ENCODE assay signal across 22 mouse cellular contexts in genomic region chr4:142574528-142574927, GRCm38 (mm10).
DNase-seq lines count a peak whose midpoint lies in the region; ATAC-seq and TF ChIP-seq lines count a peak whose summit lies in the region.
"Had no signal": no experiment of that assay in that cellular context is flagged by ENCODE, and none has a peak within 500 bp of the region (broad histone marks: within the 10 kb centered on the region; RNA-seq: fewer than 3 reads in every experiment).

No protein-coding gene starts in this region.

- no peak overlapping the region for H3K27ac ChIP-seq in embryonic facial prominence, embryonic 11.5 days (replicated peaks; ENCODE audit: low read depth, low read length)
- no peak overlapping the region for H3K27ac ChIP-seq in embryonic facial prominence, embryonic 10.5 days (replicated peaks)
- H3K27ac ChIP-seq in hindbrain, embryonic 16.5 days (ENCODE audit: low read depth, low read length) = no peak overlapping the region
- no peak overlapping the region for H3K27ac ChIP-seq in hindbrain, embryonic 11.5 days (ENCODE audit: low read depth, low read length)
- H3K27ac ChIP-seq in midbrain, embryonic 16.5 days (ENCODE audit: low read length) = 0 out of 2 replicates have a peak overlapping the region, but pooled peaks have one; percentile 20
- no peak overlapping the region for H3K27ac ChIP-seq in midbrain, embryonic 10.5 days (replicated peaks)
- no peak overlapping the region for H3K27ac ChIP-seq in limb, embryonic 14.5 days (replicated peaks; ENCODE audit: low read depth, low read length)
- H3K27ac ChIP-seq: embryonic facial prominence, embryonic 12.5 days; forebrain, embryonic 13.5 days; heart, adult 2 months; hindbrain, embryonic 10.5 days had no signal

- H3K9me3 ChIP-seq in embryonic facial prominence, embryonic 11.5 days (replicated peaks; ENCODE audit: control insufficient read depth, low read length) = no peaks in the 10 kb centered on the region
- H3K9me3 ChIP-seq in embryonic facial prominence, embryonic 10.5 days = no peaks in the 10 kb centered on the region
- no peaks in the 10 kb centered on the region for H3K9me3 ChIP-seq in hindbrain, embryonic 16.5 days (ENCODE audit: control insufficient read depth, low read length)
- H3K9me3 ChIP-seq in hindbrain, embryonic 11.5 days (ENCODE audit: control insufficient read depth, low read length) = no peaks in the 10 kb centered on the region
- no peaks in the 10 kb centered on the region for H3K9me3 ChIP-seq in midbrain, embryonic 16.5 days (replicated peaks; ENCODE audit: control insufficient read depth, low read length, poor library complexity, severe bottlenecking)
- H3K9me3 ChIP-seq in midbrain, embryonic 10.5 days (replicated peaks) = no peaks in the 10 kb centered on the region
- no peaks in the 10 kb centered on the region for H3K9me3 ChIP-seq in limb, embryonic 14.5 days (ENCODE audit: control insufficient read depth, low read length)
- H3K9me3 ChIP-seq: embryonic facial prominence, embryonic 12.5 days; forebrain, embryonic 13.5 days; heart, embryonic 12.5 days; hindbrain, embryonic 10.5 days had no signal

- ATAC-seq in embryonic facial prominence, embryonic 11.5 days (replicated peaks; ENCODE audit: insufficient number of reproducible peaks, low FRiP score, low TSS enrichment, low read depth) = no peak
- ATAC-seq in hindbrain, embryonic 16.5 days = peak; percentile 60; the same call in 1 of the 2 replicates
- no peak for ATAC-seq in hindbrain, embryonic 11.5 days (ENCODE audit: low FRiP score)
- peak; percentile 47; the same call in 1 of the 2 replicates for ATAC-seq in midbrain, embryonic 16.5 days
- ATAC-seq in limb, embryonic 14.5 days (ENCODE audit: low FRiP score, low read depth) = peak; percentile 60; the same call in 1 of the 2 replicates
- ATAC-seq: CD4-positive, CD25-positive, alpha-beta regulatory T cell, adult 4 months; forebrain, embryonic 13.5 days; inflammation-experienced regulatory T-cells, adult 6 months; intestine, postnatal 0 days had no signal

- no peaks in the 10 kb centered on the region for H3K27me3 ChIP-seq in embryonic facial prominence, embryonic 11.5 days (ENCODE audit: control insufficient read depth, insufficient read depth, low read length)
- H3K27me3 ChIP-seq in embryonic facial prominence, embryonic 10.5 days (replicated peaks; ENCODE audit: low read depth, poor library complexity, severe bottlenecking) = no peaks in the 10 kb centered on the region
- H3K27me3 ChIP-seq in hindbrain, embryonic 16.5 days (replicated peaks; ENCODE audit: control insufficient read depth, insufficient read depth, low read length) = no peaks in the 10 kb centered on the region
- H3K27me3 ChIP-seq in hindbrain, embryonic 11.5 days (ENCODE audit: control insufficient read depth, insufficient read depth, low read length) = no peaks in the 10 kb centered on the region
- H3K27me3 ChIP-seq in midbrain, embryonic 16.5 days (ENCODE audit: control insufficient read depth, insufficient read depth, low read depth, low read length) = no peaks in the 10 kb centered on the region
- no peaks in the 10 kb centered on the region for H3K27me3 ChIP-seq in midbrain, embryonic 10.5 days (ENCODE audit: low read depth, poor library complexity, severe bottlenecking)
- no peaks in the 10 kb centered on the region for H3K27me3 ChIP-seq in limb, embryonic 14.5 days (ENCODE audit: control insufficient read depth, insufficient read depth, low read length)
- H3K27me3 ChIP-seq: embryonic facial prominence, embryonic 12.5 days; forebrain, embryonic 13.5 days; heart, embryonic 12.5 days had no signal

- peak; percentile 41 for DNase-seq in embryonic facial prominence, embryonic 11.5 days (ENCODE audit: low spot score)
- no peak for DNase-seq in embryonic facial prominence, embryonic 10.5 days (ENCODE audit: low spot score)
- no peak for DNase-seq in hindbrain, embryonic 11.5 days (ENCODE audit: low spot score)
- DNase-seq in midbrain, embryonic 10.5 days (ENCODE audit: low spot score) = no peak
- peak; percentile 38 for DNase-seq in limb, embryonic 14.5 days (ENCODE audit: low spot score)
- DNase-seq in adrenal gland, postnatal 10 days = no peak
- DNase-seq: adrenal gland, postnatal 14 days; B cell, adult 2 months; cerebellum, adult 2 months; cerebellum, postnatal 10 days; gastrocnemius, postnatal 10 days; heart, adult 2 months had no signal

- WGBS in embryonic facial prominence, embryonic 11.5 days = 58% methylated on average over 1 of the region's 1 CpGs
- WGBS in embryonic facial prominence, embryonic 10.5 days = 75% methylated on average over 1 of the region's 1 CpGs
- WGBS in hindbrain, embryonic 16.5 days = 61% methylated on average over 1 of the region's 1 CpGs
- 67% methylated on average over 1 of the region's 1 CpGs for WGBS in hindbrain, embryonic 11.5 days
- 57% methylated on average over 1 of the region's 1 CpGs for WGBS in midbrain, embryonic 16.5 days
- 86% methylated on average over 1 of the region's 1 CpGs for WGBS in midbrain, embryonic 10.5 days
- WGBS in limb, embryonic 14.5 days = 50% methylated on average over 1 of the region's 1 CpGs

- H3K4me2 ChIP-seq in embryonic facial prominence, embryonic 11.5 days (ENCODE audit: low read depth, low read length) = no peak overlapping the region
- no peak overlapping the region for H3K4me2 ChIP-seq in hindbrain, embryonic 16.5 days (ENCODE audit: low read length)
- no peak overlapping the region for H3K4me2 ChIP-seq in hindbrain, embryonic 11.5 days (replicated peaks; ENCODE audit: low read depth, low read length)
- no peak overlapping the region for H3K4me2 ChIP-seq in midbrain, embryonic 16.5 days (ENCODE audit: low read length)
- no peak overlapping the region for H3K4me2 ChIP-seq in limb, embryonic 14.5 days (replicated peaks; ENCODE audit: low read depth, low read length, severe bottlenecking)
- H3K4me2 ChIP-seq: embryonic facial prominence, embryonic 12.5 days; forebrain, embryonic 13.5 days; heart, embryonic 12.5 days had no signal

- no peak overlapping the region for H3K9ac ChIP-seq in embryonic facial prominence, embryonic 11.5 days (replicated peaks; ENCODE audit: low read length)
- no peak overlapping the region for H3K9ac ChIP-seq in hindbrain, embryonic 16.5 days (ENCODE audit: low read depth, low read length)
- no peak overlapping the region for H3K9ac ChIP-seq in hindbrain, embryonic 11.5 days (ENCODE audit: low read depth, low read length)
- H3K9ac ChIP-seq in midbrain, embryonic 16.5 days (ENCODE audit: low read depth, low read length) = no peak overlapping the region
- no peak overlapping the region for H3K9ac ChIP-seq in limb, embryonic 14.5 days (ENCODE audit: low read depth, low read length, severe bottlenecking)
- H3K9ac ChIP-seq: embryonic facial prominence, embryonic 12.5 days; forebrain, embryonic 13.5 days; heart, embryonic 12.5 days had no signal

- H3K4me3 ChIP-seq in embryonic facial prominence, embryonic 11.5 days (ENCODE audit: low read depth, low read length) = no peak overlapping the region
- no peak overlapping the region for H3K4me3 ChIP-seq in embryonic facial prominence, embryonic 10.5 days
- H3K4me3 ChIP-seq in hindbrain, embryonic 16.5 days (ENCODE audit: low read length) = no peak overlapping the region
- H3K4me3 ChIP-seq in hindbrain, embryonic 11.5 days (ENCODE audit: low read depth, low read length) = no peak overlapping the region
- H3K4me3 ChIP-seq in midbrain, embryonic 16.5 days (ENCODE audit: low read depth, low read length) = no peak overlapping the region
- H3K4me3 ChIP-seq in midbrain, embryonic 10.5 days = no peak overlapping the region
- H3K4me3 ChIP-seq in limb, embryonic 14.5 days (replicated peaks; ENCODE audit: low read length) = no peak overlapping the region
- H3K4me3 ChIP-seq: embryonic facial prominence, embryonic 12.5 days; forebrain, embryonic 13.5 days; heart, adult 2 months; heart, embryonic 12.5 days; hindbrain, embryonic 10.5 days had no signal

- H3K36me3 ChIP-seq in embryonic facial prominence, embryonic 11.5 days (replicated peaks; ENCODE audit: control insufficient read depth, insufficient read depth, low read depth, low read length) = no peaks in the 10 kb centered on the region
- no peaks in the 10 kb centered on the region for H3K36me3 ChIP-seq in embryonic facial prominence, embryonic 10.5 days (replicated peaks)
- no peaks in the 10 kb centered on the region for H3K36me3 ChIP-seq in hindbrain, embryonic 16.5 days (ENCODE audit: control insufficient read depth, insufficient read depth, low read length)
- H3K36me3 ChIP-seq in hindbrain, embryonic 11.5 days (ENCODE audit: control insufficient read depth, insufficient read depth, low read length) = no peaks in the 10 kb centered on the region
- no peaks in the 10 kb centered on the region for H3K36me3 ChIP-seq in midbrain, embryonic 16.5 days (ENCODE audit: control insufficient read depth, insufficient read depth, low read length)
- H3K36me3 ChIP-seq in midbrain, embryonic 10.5 days = no peaks in the 10 kb centered on the region
- no peaks in the 10 kb centered on the region for H3K36me3 ChIP-seq in limb, embryonic 14.5 days (ENCODE audit: control insufficient read depth, insufficient read depth, low read length)
- H3K36me3 ChIP-seq: embryonic facial prominence, embryonic 12.5 days; G1E; heart, embryonic 12.5 days; hindbrain, embryonic 10.5 days had no signal

- peaks cover 6% of the 10 kb centered on the region; the same call in 1 of the 2 replicates for H3K4me1 ChIP-seq in embryonic facial prominence, embryonic 11.5 days (ENCODE audit: control insufficient read depth, insufficient read depth, low read length)
- peaks cover 27% of the 10 kb centered on the region for H3K4me1 ChIP-seq in embryonic facial prominence, embryonic 10.5 days
- peaks cover 14% of the 10 kb centered on the region for H3K4me1 ChIP-seq in hindbrain, embryonic 16.5 days (ENCODE audit: control insufficient read depth, insufficient read depth, low read depth, low read length)
- peaks cover 3% of the 10 kb centered on the region; the same call in 1 of the 2 replicates for H3K4me1 ChIP-seq in hindbrain, embryonic 11.5 days (replicated peaks; ENCODE audit: control insufficient read depth, insufficient read depth, low read length)
- H3K4me1 ChIP-seq in midbrain, embryonic 16.5 days (ENCODE audit: control insufficient read depth, insufficient read depth, low read length) = peaks cover 27% of the 10 kb centered on the region
- H3K4me1 ChIP-seq in midbrain, embryonic 10.5 days = peaks cover 29% of the 10 kb centered on the region
- H3K4me1 ChIP-seq in limb, embryonic 14.5 days (ENCODE audit: control insufficient read depth, insufficient read depth, low read length) = peaks cover 15% of the 10 kb centered on the region; the same call in 1 of the 2 replicates
- H3K4me1 ChIP-seq: heart, embryonic 12.5 days had no signal

- TF ChIP-seq POLR2A in limb, embryonic 14.5 days (IDR thresholded peaks at IDR 0.05; ENCODE audit: borderline replicate concordance, extremely low read depth, insufficient read depth, insufficient read length) = no peak

Comparison
In these comparisons a context has a peak if more than half of its experiments do, and no peak if none do; other contexts are left out.
1. ATAC-seq: peak in hindbrain, embryonic 16.5 days (single experiment), midbrain, embryonic 16.5 days (single experiment) and limb, embryonic 14.5 days (single experiment); none in embryonic facial prominence, embryonic 11.5 days (single experiment) and hindbrain, embryonic 11.5 days (single experiment).
2. DNase-seq: peak in embryonic facial prominence, embryonic 11.5 days (single experiment) and limb, embryonic 14.5 days (single experiment); none in embryonic facial prominence, embryonic 10.5 days (single experiment), hindbrain, embryonic 11.5 days (single experiment), midbrain, embryonic 10.5 days (single experiment) and adrenal gland, postnatal 10 days (single experiment).